Comparison of ENCODE assay signal across 8 mouse cellular contexts in genomic region chr7:16452587-16453073, GRCm38 (mm10). TPM values are rescaled to one million over a fixed set of nuclear protein-coding genes. Genes with fewer than 3 reads are reported as not detected.
DNase-seq lines count a peak whose midpoint lies in the region; ATAC-seq and TF ChIP-seq lines count a peak whose summit lies in the region.

Tmem160 (plus strand) TSS chr7:16452779.

- peak; percentile 99 for ATAC-seq in forebrain, embryonic 14.5 days

- 1% methylated on average over 30 of the region's 30 CpGs for WGBS in forebrain, embryonic 14.5 days
- WGBS in olfactory bulb, adult 2 months = under 1% methylated on average over 30 of the region's 30 CpGs
- WGBS in thymus, adult 2 months = under 1% methylated on average over 30 of the region's 30 CpGs

- peaks cover 3% of the 10 kb centered on the region; the same call in 1 of the 2 replicates for H3K36me3 ChIP-seq in ES-E14 (ENCODE audit: control insufficient read depth, insufficient read depth, low read length, poor library complexity, severe bottlenecking)
- 0 out of 2 replicates have a peak, but pooled peaks cover 8% of the 10 kb centered on the region for H3K36me3 ChIP-seq in forebrain, embryonic 14.5 days (ENCODE audit: control insufficient read depth, insufficient read depth, low read length)
- H3K36me3 ChIP-seq in thymus, adult 2 months (ENCODE audit: control insufficient read depth, insufficient read depth, low read length) = no peaks in the 10 kb centered on the region

- H3K9me3 ChIP-seq in ES-E14 (ENCODE audit: control insufficient read depth, insufficient read depth, low read depth, low read length) = no peaks in the 10 kb centered on the region
- no peaks in the 10 kb centered on the region for H3K9me3 ChIP-seq in forebrain, embryonic 14.5 days (replicated peaks; ENCODE audit: control insufficient read depth, low read length)

- TF ChIP-seq POLR2A in olfactory bulb, adult 2 months (IDR thresholded peaks at IDR 0.05; ENCODE audit: insufficient read depth, low read depth, low read length) = no peak; the same call in 1 of the 2 replicates
- TF ChIP-seq POLR2A in thymus, adult 2 months (IDR thresholded peaks at IDR 0.05; ENCODE audit: control insufficient read depth, extremely low read depth, insufficient read depth, low read length, poor library complexity) = no peak

- H3K9ac ChIP-seq in ES-E14 (ENCODE audit: insufficient read depth, low read depth, low read length, poor library complexity, severe bottlenecking) = peak within 1 kb of the TSS; percentile 75
- H3K9ac ChIP-seq in forebrain, embryonic 14.5 days (ENCODE audit: low read length) = peak within 1 kb of the TSS; percentile 71

- peak within 1 kb of the TSS; percentile 75 for H3K4me2 ChIP-seq in forebrain, embryonic 14.5 days (ENCODE audit: low read length)

- peak; percentile 80 for DNase-seq in ES-E14 (ENCODE audit: low read depth, low spot score)
- DNase-seq in cerebellum, adult 11 months = peak; percentile 85
- DNase-seq in forebrain, embryonic 14.5 days (ENCODE audit: low spot score) = peak; percentile 97
- DNase-seq in heart, postnatal 14 days = peak; percentile 85 to 90
- DNase-seq in layer of hippocampus, adult 11-12 months (ENCODE audit: low spot score) = peak; percentile 92
- DNase-seq in lung, adult 18-20 months = peak; percentile 92 to 94
- peak; percentile 93 for DNase-seq in thymus, adult 2 months

- peak within 1 kb of the TSS; percentile 88 to 93 for H3K4me3 ChIP-seq in ES-E14 (ENCODE audit: insufficient read depth in 1 of 2, low read depth in 1 of 2, low read length in 2 of 2, poor library complexity in 1 of 2, severe bottlenecking in 1 of 2)
- H3K4me3 ChIP-seq in forebrain, embryonic 14.5 days (ENCODE audit: low read depth, low read length) = peak within 1 kb of the TSS; percentile 73
- H3K4me3 ChIP-seq in olfactory bulb, adult 2 months (ENCODE audit: insufficient read depth, low read depth, low read length) = peak within 1 kb of the TSS; percentile 85
- H3K4me3 ChIP-seq in thymus, adult 2 months (ENCODE audit: control insufficient read depth, insufficient read depth, low read length) = peak within 1 kb of the TSS; percentile 80

- TF ChIP-seq CTCF in olfactory bulb, adult 2 months (IDR thresholded peaks at IDR 0.05; ENCODE audit: insufficient read depth, low read depth, low read length) = no peak
- TF ChIP-seq CTCF in thymus, adult 2 months (IDR thresholded peaks at IDR 0.05; ENCODE audit: borderline replicate concordance, control insufficient read depth, extremely low read depth, insufficient read depth, low read length, poor library complexity) = no peak

- intact Hi-C loops in heart, postnatal 14 days (cut with DNase I) = no loop called here

- no peak within 1 kb of the TSS for H3K27ac ChIP-seq in ES-E14 (ENCODE audit: insufficient read depth, low read depth, low read length, poor library complexity, severe bottlenecking)
- H3K27ac ChIP-seq in forebrain, embryonic 14.5 days (ENCODE audit: low read depth, low read length) = peak within 1 kb of the TSS; percentile 48; the same call in 1 of the 2 replicates
- H3K27ac ChIP-seq in olfactory bulb, adult 2 months (ENCODE audit: insufficient read depth, low read depth, low read length) = peak within 1 kb of the TSS; percentile 9; the same call in 1 of the 2 replicates
- H3K27ac ChIP-seq in thymus, adult 2 months (ENCODE audit: control insufficient read depth, insufficient read depth, low read length) = no peak within 1 kb of the TSS; the same call in 1 of the 2 replicates

- H3K27me3 ChIP-seq in forebrain, embryonic 14.5 days (replicated peaks; ENCODE audit: control insufficient read depth, insufficient read depth, low read length) = no peaks in the 10 kb centered on the region
- H3K27me3 ChIP-seq in thymus, adult 2 months (ENCODE audit: control insufficient read depth, insufficient read depth, low read length) = no peaks in the 10 kb centered on the region

- peaks cover 2 to 8% of the 10 kb centered on the region in 2 experiments; a peak in 3 of 4 replicates for H3K4me1 ChIP-seq in ES-E14 (ENCODE audit: control insufficient read depth in 2 of 2, insufficient read depth in 2 of 2, low read length in 2 of 2, poor library complexity in 1 of 2)
- H3K4me1 ChIP-seq in forebrain, embryonic 14.5 days (ENCODE audit: control insufficient read depth, insufficient read depth, low read length) = no peaks in the 10 kb centered on the region
- H3K4me1 ChIP-seq in olfactory bulb, adult 2 months (ENCODE audit: control insufficient read depth, insufficient read depth, low read length) = peaks cover 6% of the 10 kb centered on the region
- peaks cover 12% of the 10 kb centered on the region for H3K4me1 ChIP-seq in thymus, adult 2 months (replicated peaks; ENCODE audit: control insufficient read depth, insufficient read depth, low read length)

- in situ Hi-C loops in ES-E14 (cut with MboI; ENCODE audit: low sequenced_read_pairs in 2 of 2, unreplicated experiment in 2 of 2) = no loop called here

TF ChIP-seq in ES-E14, 5 proteins besides CTCF, POLR2A, EP300 and RAD21:
- TF ChIP-seq HCFC1 (IDR thresholded peaks at IDR 0.05; ENCODE audit: borderline replicate concordance, insufficient read depth, low read length) = peak; percentile 98
- no peak for TF ChIP-seq MAFK (IDR thresholded peaks at IDR 0.05; ENCODE audit: insufficient read depth, low read depth, low read length)
- peak; percentile 90 for TF ChIP-seq CHD2 (IDR thresholded peaks at IDR 0.05; ENCODE audit: low read depth, low read length)
- TF ChIP-seq ZNF384 (IDR thresholded peaks at IDR 0.05; ENCODE audit: low read depth, low read length) = no peak
- TF ChIP-seq ZC3H11A (IDR thresholded peaks at IDR 0.05; ENCODE audit: borderline replicate concordance, low read depth, low read length) = no peak

RNA-seq across cellular contexts. Expression of gene Tmem160, which starts in this region (rescaled TPM):
- 82.7 and 117 TPM in 2 replicates for total RNA-seq in ES-E14 (2012; rRNA removed)
- 67.2 and 75.4 TPM in 2 replicates for polyA plus RNA-seq in forebrain, embryonic 14.5 days (2014; fragmentation: Nextera tagmentation; extraction: Ambion mirVana)
- total RNA-seq in heart, postnatal 14 days (2021) = 10 to 100 TPM; 85.0 to 86.8 TPM
- not detected in 2 replicates for polyA plus RNA-seq in olfactory bulb, adult 2 months (2012; ENCODE audit: insufficient read depth, insufficient read length, low replicate concordance, missing spikeins)
- polyA plus RNA-seq in thymus, adult 2 months (2012; rRNA removed) = 225 and 228 TPM in 2 replicates

Comparison
In these comparisons a context has a peak if more than half of its experiments do, and no peak if none do; other contexts are left out.
1. RNA of gene Tmem160 (polyA plus RNA-seq): 225 to 228 TPM in thymus, adult 2 months and 67.2 to 75.4 TPM in forebrain, embryonic 14.5 days; not detected in olfactory bulb, adult 2 months; every median in the first group is over 10 times any median in the second.
2. H3K27ac ChIP-seq: peak in forebrain, embryonic 14.5 days (single experiment) and olfactory bulb, adult 2 months (single experiment); none in ES-E14 (single experiment) and thymus, adult 2 months (single experiment).
3. Peak in every context shown above with its lines, with median percentiles within 50 percentile points of each other: DNase-seq and H3K4me3 ChIP-seq.